Mouse (Mus musculus) left cerebral cortex, adult 18-20 months (tissue): ENCODE measurements at regions not wholly inside any gene's neighbourhood (a gene's known extent, or its start where the extent isn't known, plus 50 kb on each side); places are given as distances from the start of the nearest gene placed in this dataset.

ENCODE experiments used
- DNase-seq, 2 experiments: peaks; one replicate each; pipeline ENCODE4 v3.0.0; 2021 to 2022; ENCODE audit warnings: low spot score in 2 of 2, mixed read lengths in 1 of 2

GRCm38 (mm10) chr6:117104463-117104862, 63.9 kb upstream of the Cxcl12 start:
- DNase-seq = no peak

- no peak for DNase-seq
Measured at GRCm38 (mm10) chr6:117105182-117105589, 63.1 kb upstream of the Cxcl12 start.

- DNase-seq = no peak
Measured at GRCm38 (mm10) chr6:117110291-117110690, 58.0 kb upstream of the Cxcl12 start.

- no peak for DNase-seq
Measured at GRCm38 (mm10) chr6:117114859-117115258, 53.5 kb upstream of the Cxcl12 start.

- peak in 1 of 2 experiments; percentile 27 for DNase-seq
Measured at GRCm38 (mm10) chr6:117118081-117118480, 50.3 kb upstream of the Cxcl12 start.
